Comparison of ENCODE assay signal across 20 mouse cellular contexts in the genomic region with DNA sequence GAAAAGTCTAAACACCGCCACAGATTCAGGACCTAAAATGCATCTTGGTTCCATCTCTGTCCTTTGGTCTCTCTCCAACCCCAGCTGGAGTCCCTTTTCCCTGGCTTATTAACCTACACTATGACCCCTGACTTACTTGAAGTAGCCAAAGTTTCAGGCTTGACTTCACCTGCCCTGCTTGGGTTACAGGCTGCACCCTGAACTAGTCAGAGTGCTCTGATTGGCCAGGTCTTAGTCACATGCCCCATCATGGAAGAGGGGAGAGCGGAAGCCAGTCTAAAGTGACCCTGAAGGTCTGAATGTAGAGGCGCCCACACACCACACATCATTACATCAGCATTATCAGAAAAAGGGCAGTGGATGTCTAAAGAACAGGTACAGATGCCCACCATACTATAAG. TPM values are rescaled to one million over a fixed set of nuclear protein-coding genes. Genes with fewer than 3 reads are reported as not detected.
"Had no signal": no experiment of that assay in that cellular context is flagged by ENCODE, and none has a peak within 500 bp of the region (broad histone marks: within the 10 kb centered on the region; RNA-seq: fewer than 3 reads in every experiment).

No protein-coding gene starts in this region.

- DNase-seq: layer of hippocampus, adult 9-11 months; layer of hippocampus, postnatal 36 days; liver, embryonic 13.5 days; liver, postnatal 0 days; lung, postnatal 14 days; right cerebral cortex, adult 18-20 months; right cerebral cortex, postnatal 25 days; thymus, postnatal 4 days had no signal

- H3K4me3 ChIP-seq: limb, embryonic 15.5 days; liver, embryonic 13.5 days; lung, embryonic 15.5 days; megakaryocyte, embryonic 14.5 days; midbrain, embryonic 13.5 days; myocyte; neural tube, embryonic 15.5 days had no signal

- H3K9me3 ChIP-seq: limb, embryonic 15.5 days; liver, embryonic 13.5 days; lung, embryonic 15.5 days; megakaryocyte, embryonic 14.5 days; midbrain, embryonic 13.5 days; neural tube, embryonic 15.5 days had no signal

- H3K27me3 ChIP-seq: limb, embryonic 15.5 days; liver, embryonic 13.5 days; lung, embryonic 15.5 days; megakaryocyte, embryonic 14.5 days; midbrain, embryonic 13.5 days; neural tube, embryonic 15.5 days had no signal

- ATAC-seq: inflammation-experienced regulatory T-cells, adult 6 months; intestine, postnatal 0 days; liver, postnatal 0 days; midbrain, embryonic 13.5 days had no signal

- H3K9ac ChIP-seq: limb, embryonic 15.5 days; liver, embryonic 13.5 days; liver, postnatal 0 days; lung, embryonic 15.5 days; midbrain, embryonic 13.5 days; neural tube, embryonic 15.5 days had no signal

- H3K4me2 ChIP-seq: limb, embryonic 15.5 days; liver, embryonic 13.5 days; lung, embryonic 15.5 days; midbrain, embryonic 13.5 days; neural tube, embryonic 15.5 days had no signal

- H3K27ac ChIP-seq: limb, embryonic 15.5 days; liver, embryonic 13.5 days; lung, embryonic 15.5 days; macrophage; midbrain, embryonic 13.5 days; neural tube, embryonic 15.5 days; stomach, postnatal 0 days had no signal

- H3K36me3 ChIP-seq: liver, embryonic 13.5 days; lung, embryonic 15.5 days had no signal

RNA-seq across cellular contexts. Expression of gene E130208F15Rik, which starts 3.4 kb away (rescaled TPM):
- polyA plus RNA-seq: inflammation-experienced regulatory T-cells, adult 6 months; intestine, postnatal 0 days; limb, embryonic 11.5 days; limb, embryonic 15.5 days; liver, postnatal 0 days; lung, embryonic 15.5 days; midbrain, embryonic 13.5 days; neural tube, embryonic 11.5 days; neural tube, embryonic 15.5 days; stomach, postnatal 0 days had no signal

RNA-seq across cellular contexts. Expression of gene Clip3, which starts 26.6 kb away (rescaled TPM):
- polyA plus RNA-seq: macrophage had no signal
